Mouse (Mus musculus) bone marrow, adult 2 months (tissue): ENCODE measurements around the gene Col1a2.

Experiments used
- CTCF ChIP-seq: fragments of 200-500 bp; IDR thresholded peaks from 2 replicates; pipeline ENCODE4 v1.5.1; 2011; ENCODE audit warnings: low read length, control low read depth; ENCODE audit not compliant: control insufficient read depth, insufficient read depth
- POLR2A ChIP-seq: fragments of 200-500 bp; IDR thresholded peaks from 2 replicates; pipeline ENCODE4 v1.6.1; 2011; ENCODE audit warnings: low read depth, mild to moderate bottlenecking, control low read depth, low read length, borderline replicate concordance; ENCODE audit not compliant: control insufficient read depth

- TF ChIP-seq CTCF = no peak
- no peak for TF ChIP-seq POLR2A
These were observed 26.4 kb downstream of the Col1a2 start for GRCm38 (mm10) chr6:4530986-4531385.
